Mouse (Mus musculus): ENCODE results near the gene Ctnna2. TPM values are rescaled to one million over a fixed set of nuclear protein-coding genes. Genes with fewer than 3 reads are reported as not detected.

The Ctnna2 gene
- polyA plus RNA-seq, 1 experiment from 2014 or later: 7.2 TPM

DNA sequence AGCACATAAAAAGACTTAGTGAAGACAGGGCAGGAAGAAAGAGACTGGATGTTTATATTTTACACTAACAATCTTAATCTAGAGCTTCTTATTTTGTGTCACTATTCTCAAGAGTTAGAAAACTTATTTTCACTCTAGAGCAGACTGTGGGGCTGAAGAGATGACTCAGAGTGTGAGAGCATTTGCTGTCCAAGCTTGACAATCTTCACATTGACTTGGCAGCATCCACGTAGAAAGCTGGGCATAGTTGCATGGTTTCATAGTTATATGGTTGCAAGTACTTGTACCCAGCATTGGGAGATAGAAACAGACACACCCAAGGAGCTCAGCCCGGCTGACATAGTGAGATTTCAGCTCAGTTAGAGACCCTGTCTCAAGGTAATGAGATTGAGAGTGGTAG lies 858.6 kb downstream of the Ctnna2 start:
- H3K9ac ChIP-seq: no peak overlapping the region
- H3K36me3 ChIP-seq: no peaks in the 10 kb centered on the region
- H3K4me1 ChIP-seq (replicated peaks): no peaks in the 10 kb centered on the region
- no peak overlapping the region for H3K27ac ChIP-seq
- no peaks in the 10 kb centered on the region for H3K9me3 ChIP-seq
- H3K4me2 ChIP-seq (replicated peaks): no peak overlapping the region
- H3K27me3 ChIP-seq (replicated peaks): no peaks in the 10 kb centered on the region
- 72% methylated on average over 2 of the region's 2 CpGs for WGBS
- ATAC-seq: no peak
- no peak overlapping the region for H3K4me3 ChIP-seq (replicated peaks)

DNA sequence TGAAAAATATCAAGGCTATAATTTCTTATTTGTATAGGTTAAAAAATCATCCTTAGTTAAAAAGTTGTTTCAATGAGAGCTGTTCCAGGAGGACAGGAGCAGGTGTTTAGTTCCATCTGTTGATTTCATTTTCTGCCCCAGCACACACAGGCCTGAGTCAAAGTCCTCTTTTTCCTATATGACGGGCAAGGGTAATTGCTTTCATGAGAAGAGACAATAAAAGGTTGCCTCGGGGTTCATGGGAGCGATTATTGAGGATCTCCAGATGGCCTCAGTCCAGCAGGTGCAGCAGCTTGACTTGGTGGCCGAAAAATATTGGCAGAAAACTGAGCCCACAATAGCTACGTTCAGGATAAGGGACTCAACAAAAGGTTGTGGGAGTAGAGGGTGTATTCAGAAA lies 859.0 kb downstream of the Ctnna2 start:
- no peak overlapping the region for H3K4me2 ChIP-seq (replicated peaks)
- WGBS: 67% methylated on average over 5 of the region's 5 CpGs
- H3K4me1 ChIP-seq (replicated peaks): no peaks in the 10 kb centered on the region
- no peak overlapping the region for H3K9ac ChIP-seq
- H3K36me3 ChIP-seq: no peaks in the 10 kb centered on the region
- no peaks in the 10 kb centered on the region for H3K9me3 ChIP-seq
- H3K27ac ChIP-seq: no peak overlapping the region
- no peak for ATAC-seq
- no peaks in the 10 kb centered on the region for H3K27me3 ChIP-seq (replicated peaks)
- H3K4me3 ChIP-seq (replicated peaks): no peak overlapping the region

GRCm38 (mm10) chr6:77109095-77109945 lies 870.2 kb downstream of the Ctnna2 start:
- no peak overlapping the region for H3K27ac ChIP-seq

DNA sequence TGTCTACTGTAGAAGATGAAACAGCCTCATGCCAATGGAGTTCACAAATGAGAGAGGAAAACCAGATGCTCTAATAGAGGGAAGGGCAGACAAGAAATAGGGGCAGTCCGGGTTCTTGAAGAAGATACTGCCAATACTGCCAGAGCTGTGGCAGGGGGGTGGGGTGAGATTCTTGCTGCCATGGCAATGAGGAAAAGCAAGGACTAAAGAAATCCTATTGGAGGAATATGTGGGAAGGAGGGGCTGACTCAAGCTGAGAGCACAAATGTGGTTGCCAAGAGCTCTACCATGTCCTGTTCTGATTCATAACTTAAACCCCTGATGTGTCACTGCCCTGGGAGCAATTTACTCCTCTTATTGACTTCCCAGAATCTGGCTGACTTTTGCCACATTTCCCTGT lies 878.5 kb downstream of the Ctnna2 start:
- Histone ChIP-seq H3K4me3 (replicated peaks) (no peak overlapping the region), H3K4me2 (replicated peaks) (no peak overlapping the region), H3K27ac (no peak overlapping the region), H3K27me3 (replicated peaks) (no peaks in the 10 kb centered on the region), H3K9me3 (no peaks in the 10 kb centered on the region), H3K9ac (no peak overlapping the region), H3K4me1 (replicated peaks) (no peaks in the 10 kb centered on the region), H3K36me3 (no peaks in the 10 kb centered on the region)
- 29% methylated on average over 1 of the region's 1 CpGs for WGBS
- no peak for ATAC-seq

More at GRCm38 (mm10) chr6:77109095-77109945, 870.2 kb downstream of the Ctnna2 start:
- no peaks in the 10 kb centered on the region for H3K36me3 ChIP-seq
- no peak overlapping the region for H3K4me2 ChIP-seq (replicated peaks)
- H3K9ac ChIP-seq: no peak overlapping the region
- no peaks in the 10 kb centered on the region for H3K27me3 ChIP-seq (replicated peaks)
- WGBS: 71% methylated on average over 10 of the region's 10 CpGs
- no peaks in the 10 kb centered on the region for H3K9me3 ChIP-seq
- H3K4me3 ChIP-seq (replicated peaks): no peak overlapping the region
- ATAC-seq: no peak
- no peaks in the 10 kb centered on the region for H3K4me1 ChIP-seq (replicated peaks)

DNA sequence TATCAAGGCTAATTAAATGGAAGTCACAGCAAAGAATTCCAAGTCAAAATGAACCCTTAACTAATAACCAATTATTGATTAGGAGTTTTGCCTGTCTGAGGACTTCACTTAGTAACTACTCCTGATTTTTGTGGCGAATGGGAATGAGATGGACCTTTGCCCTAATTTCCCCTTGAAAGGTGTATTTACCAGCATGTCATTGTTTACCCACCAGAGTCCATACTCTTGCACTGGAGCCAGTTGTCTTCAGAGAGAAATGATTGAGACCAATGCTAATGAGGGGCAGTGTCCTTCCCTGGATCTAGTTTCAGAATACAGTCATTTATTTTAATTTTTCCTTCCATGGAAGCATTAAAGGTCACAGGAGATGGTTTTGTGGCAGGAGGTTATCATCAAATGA lies 881.0 kb downstream of the Ctnna2 start:
- ATAC-seq: no peak
- H3K9me3 ChIP-seq: no peaks in the 10 kb centered on the region
- no peak overlapping the region for H3K27ac ChIP-seq
- H3K9ac ChIP-seq: no peak overlapping the region
- H3K4me1 ChIP-seq (replicated peaks): no peaks in the 10 kb centered on the region
- WGBS: 83% methylated on average over 1 of the region's 1 CpGs
- no peaks in the 10 kb centered on the region for H3K36me3 ChIP-seq
- no peak overlapping the region for H3K4me2 ChIP-seq (replicated peaks)
- H3K27me3 ChIP-seq (replicated peaks): no peaks in the 10 kb centered on the region
- H3K4me3 ChIP-seq (replicated peaks): no peak overlapping the region

DNA sequence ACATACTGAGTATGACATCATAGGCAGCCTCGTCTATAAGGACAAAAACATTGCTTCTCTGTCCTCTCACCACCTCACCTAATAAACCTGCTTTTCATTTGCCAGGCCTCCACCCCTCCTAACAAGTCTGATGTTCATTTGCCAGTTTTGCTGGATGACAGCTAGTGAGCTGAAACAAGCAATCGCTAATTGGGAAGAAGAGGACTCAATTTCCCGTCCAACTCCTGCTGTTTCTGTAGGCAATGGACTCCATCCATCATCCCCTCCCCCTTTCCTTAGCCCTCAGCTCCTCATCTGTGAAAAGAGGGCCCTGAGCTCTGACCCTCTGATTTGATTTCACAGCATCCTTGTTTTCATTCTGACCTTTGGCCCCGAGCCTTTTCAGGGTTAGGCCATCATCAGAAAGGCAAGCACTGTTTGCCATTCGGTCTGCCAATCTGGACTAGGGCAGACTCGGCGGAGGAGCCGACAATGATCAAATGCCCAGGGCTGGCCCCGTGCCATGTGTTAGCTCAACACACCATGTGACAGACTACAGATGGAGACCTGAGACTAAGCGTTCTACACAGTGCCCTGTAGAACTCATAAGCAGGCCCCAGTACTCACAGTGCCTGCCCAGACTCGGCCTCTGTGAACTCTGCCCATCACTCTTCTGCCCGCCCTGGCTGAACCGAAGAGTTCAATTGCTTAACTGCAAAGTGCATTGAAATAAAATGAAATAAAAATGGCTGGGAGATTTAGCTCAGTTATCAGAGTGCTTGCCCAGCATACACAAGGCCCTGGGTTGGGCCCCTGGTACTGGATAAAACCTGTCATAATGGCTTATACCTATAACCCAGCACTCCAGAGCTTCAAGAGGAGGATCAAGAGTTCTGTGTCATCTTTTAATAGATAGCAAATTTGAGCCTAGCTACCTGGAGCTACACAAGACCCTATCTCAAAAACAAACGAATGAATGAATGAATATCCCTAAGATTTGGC lies 903.8 kb downstream of the Ctnna2 start:
- peak; percentile 39; the same call in 1 of the 2 replicates for ATAC-seq

DNA sequence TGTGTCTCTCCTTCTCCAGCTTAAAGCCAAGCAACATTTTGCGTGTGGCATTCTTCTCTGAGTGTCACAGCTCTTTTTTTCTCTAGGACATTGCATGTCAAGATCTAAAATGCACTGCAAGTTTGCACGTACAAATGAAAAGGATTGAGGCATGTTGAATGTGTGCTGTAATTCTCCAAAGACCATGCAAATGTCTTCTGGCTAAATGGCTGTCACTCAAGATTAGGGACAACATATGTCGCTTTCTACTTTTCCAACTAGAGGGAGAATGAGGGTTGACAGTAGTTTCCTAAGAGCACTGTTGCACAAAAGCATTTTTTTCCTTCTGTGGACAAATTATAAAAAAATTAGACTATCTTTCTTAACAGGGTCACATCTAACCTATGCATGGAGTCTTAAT lies 909.9 kb downstream of the Ctnna2 start:
- WGBS: 82% methylated on average over 3 of the region's 3 CpGs

More for the DNA sequence above, 903.8 kb downstream of the Ctnna2 start:
- Histone ChIP-seq H3K4me3 (replicated peaks) (no peak overlapping the region), H3K9ac (no peak overlapping the region), H3K4me2 (replicated peaks) (no peak overlapping the region), H3K36me3 (no peaks in the 10 kb centered on the region), H3K27ac (no peak overlapping the region), H3K27me3 (replicated peaks) (no peaks in the 10 kb centered on the region), H3K4me1 (replicated peaks) (no peaks in the 10 kb centered on the region), H3K9me3 (no peaks in the 10 kb centered on the region)
- WGBS: 66% methylated on average over 14 of the region's 14 CpGs

GRCm38 (mm10) chr6:77050690-77051089 lies 928.8 kb downstream of the Ctnna2 start:
- Histone ChIP-seq H3K36me3 (no peaks in the 10 kb centered on the region), H3K27me3 (replicated peaks) (no peaks in the 10 kb centered on the region), H3K27ac (no peak overlapping the region), H3K4me2 (replicated peaks) (no peak overlapping the region), H3K9me3 (no peaks in the 10 kb centered on the region), H3K9ac (no peak overlapping the region), H3K4me3 (replicated peaks) (no peak overlapping the region), H3K4me1 (replicated peaks) (no peaks in the 10 kb centered on the region)
- no peak for ATAC-seq
- WGBS: 37% methylated on average over 3 of the region's 3 CpGs

More for the DNA sequence above, 909.9 kb downstream of the Ctnna2 start:
- ATAC-seq: no peak
- Histone ChIP-seq H3K27me3 (replicated peaks) (no peaks in the 10 kb centered on the region), H3K4me2 (replicated peaks) (no peak overlapping the region), H3K4me1 (replicated peaks) (no peaks in the 10 kb centered on the region), H3K36me3 (no peaks in the 10 kb centered on the region), H3K9ac (no peak overlapping the region), H3K9me3 (no peaks in the 10 kb centered on the region), H3K4me3 (replicated peaks) (no peak overlapping the region), H3K27ac (no peak overlapping the region)

GRCm38 (mm10) chr6:77050193-77050592 lies 929.3 kb downstream of the Ctnna2 start:
- WGBS: 82% methylated on average over 2 of the region's 2 CpGs
- no peaks in the 10 kb centered on the region for H3K4me1 ChIP-seq (replicated peaks)
- H3K9ac ChIP-seq: no peak overlapping the region
- no peaks in the 10 kb centered on the region for H3K36me3 ChIP-seq
- H3K4me3 ChIP-seq (replicated peaks): no peak overlapping the region
- no peak overlapping the region for H3K4me2 ChIP-seq (replicated peaks)
- no peaks in the 10 kb centered on the region for H3K9me3 ChIP-seq
- H3K27me3 ChIP-seq (replicated peaks): no peaks in the 10 kb centered on the region
- no peak for ATAC-seq
- no peak overlapping the region for H3K27ac ChIP-seq

DNA sequence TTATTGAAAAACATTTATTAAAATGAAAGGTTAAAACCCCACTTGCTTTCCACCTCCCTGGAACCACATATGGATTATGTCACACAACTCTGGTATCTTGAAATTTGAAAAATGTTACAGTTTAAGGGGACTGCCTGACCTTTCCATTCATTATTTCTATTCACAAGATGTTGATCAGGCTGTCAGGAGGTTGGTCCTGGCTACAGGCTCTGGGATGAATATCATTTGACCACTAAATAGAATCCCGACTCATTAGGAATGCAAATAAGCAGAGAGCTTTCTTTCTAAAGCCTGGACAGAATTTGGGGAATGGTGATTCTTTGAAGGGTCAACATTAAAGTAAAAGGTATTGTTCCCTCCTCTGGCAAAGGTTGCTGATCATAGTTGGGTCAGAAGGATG lies 931.9 kb downstream of the Ctnna2 start:
- 77% methylated on average over 1 of the region's 1 CpGs for WGBS
- no peak overlapping the region for H3K4me2 ChIP-seq (replicated peaks)
- ATAC-seq: no peak

GRCm38 (mm10) chr6:77025066-77025465 lies 954.4 kb downstream of the Ctnna2 start:
- H3K36me3 ChIP-seq: no peaks in the 10 kb centered on the region
- no peak overlapping the region for H3K4me3 ChIP-seq (replicated peaks)
- H3K27ac ChIP-seq: no peak overlapping the region
- H3K4me1 ChIP-seq (replicated peaks): no peaks in the 10 kb centered on the region
- H3K4me2 ChIP-seq (replicated peaks): no peak overlapping the region
- H3K9me3 ChIP-seq: no peaks in the 10 kb centered on the region
- ATAC-seq: no peak
- H3K9ac ChIP-seq: no peak overlapping the region
- no peaks in the 10 kb centered on the region for H3K27me3 ChIP-seq (replicated peaks)

More for the DNA sequence above, 931.9 kb downstream of the Ctnna2 start:
- H3K9ac ChIP-seq: no peak overlapping the region
- no peak overlapping the region for H3K4me3 ChIP-seq (replicated peaks)
- no peaks in the 10 kb centered on the region for H3K9me3 ChIP-seq
- no peaks in the 10 kb centered on the region for H3K4me1 ChIP-seq (replicated peaks)
- H3K27me3 ChIP-seq (replicated peaks): no peaks in the 10 kb centered on the region
- H3K36me3 ChIP-seq: no peaks in the 10 kb centered on the region
- H3K27ac ChIP-seq: no peak overlapping the region

DNA sequence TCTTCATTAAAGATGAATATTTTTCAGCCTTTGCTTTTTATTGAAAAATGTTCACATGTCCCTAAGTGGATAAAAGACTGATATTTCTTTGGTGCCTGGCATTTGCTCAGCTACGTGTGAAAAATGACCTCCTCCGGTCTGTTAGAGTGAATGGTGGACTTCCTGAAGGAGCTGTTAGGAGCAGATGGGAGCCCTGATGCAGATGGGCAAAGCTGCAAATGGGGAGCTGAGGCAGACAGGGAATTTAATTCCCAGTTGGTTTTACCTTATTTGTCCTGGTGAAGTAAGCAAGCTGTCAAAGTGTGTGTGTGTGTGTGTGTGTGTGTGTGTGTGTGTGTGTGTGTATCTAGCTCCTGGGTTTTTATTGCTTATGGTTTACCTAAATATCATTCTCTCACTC lies 966.3 kb downstream of the Ctnna2 start:
- no peaks in the 10 kb centered on the region for H3K9me3 ChIP-seq
- no peak overlapping the region for H3K4me3 ChIP-seq (replicated peaks)
- H3K9ac ChIP-seq: no peak overlapping the region
- no peak for ATAC-seq
- WGBS: 75% methylated on average over 2 of the region's 2 CpGs
- H3K36me3 ChIP-seq: no peaks in the 10 kb centered on the region
- H3K27ac ChIP-seq: no peak overlapping the region
- H3K27me3 ChIP-seq (replicated peaks): no peaks in the 10 kb centered on the region
- no peaks in the 10 kb centered on the region for H3K4me1 ChIP-seq (replicated peaks)
- H3K4me2 ChIP-seq (replicated peaks): no peak overlapping the region
